Mouse (Mus musculus) lung, postnatal 10 days (tissue): ENCODE measurements around the gene Zfp87.
A peak's percentile ranks its signal among the peaks of the same experiment; 100 is the strongest.

ENCODE experiments used
- DNase-seq: peaks from one replicate; pipeline ENCODE4 v3.0.0; 2021

Zfp87 gene

GRCm38 (mm10) chr13:67525753-67526410 is at the start of gene Zfp87, which contains the start of gene Gm26965:
Zfp87 (minus strand) TSS chr13:67526177.
Gm26965 (minus strand) TSS chr13:67526151.
- peak; percentile 96 for DNase-seq

- DNase-seq, result no peak
Observed at GRCm38 (mm10) chr13:67572591-67573189, 46.7 kb upstream of the Zfp87 start.

GRCm38 (mm10) chr13:67553730-67554129 is 27.8 kb upstream of the Zfp87 start, which contains the start of gene Zfp748:
Zfp748 (minus strand) TSS chr13:67553830.
- no peak for DNase-seq

- DNase-seq, result peak; percentile 89
Observed at GRCm38 (mm10) chr13:67552505-67553346, 26.7 kb upstream of the Zfp87 start.

- no peak for DNase-seq
Observed at GRCm38 (mm10) chr13:67545941-67546340, 20.0 kb upstream of the Zfp87 start.

GRCm38 (mm10) chr13:67527049-67527730 is 1.2 kb upstream of the Zfp87 start:
- DNase-seq, result no peak

GRCm38 (mm10) chr13:67500908-67501307 is 25.1 kb downstream of the Zfp87 start:
- DNase-seq, result no peak

GRCm38 (mm10) chr13:67500084-67500719 is 25.8 kb downstream of the Zfp87 start, which contains the start of gene Zfp58:
Zfp58 (minus strand) TSS chr13:67500555.
- DNase-seq, result peak; percentile 91

- no peak for DNase-seq
Observed at GRCm38 (mm10) chr13:67495631-67496030, 30.3 kb downstream of the Zfp87 start.

- DNase-seq, result no peak
Observed at GRCm38 (mm10) chr13:67484424-67484811, 41.6 kb downstream of the Zfp87 start.

GRCm38 (mm10) chr13:67483625-67484423 is 42.2 kb downstream of the Zfp87 start, which contains the start of gene Zfp874b:
Zfp874b (minus strand) TSS chr13:67484258.
- peak; percentile 93 for DNase-seq

- DNase-seq, result no peak
Observed at GRCm38 (mm10) chr13:67481528-67481927, 44.4 kb downstream of the Zfp87 start.

- DNase-seq, result no peak
Observed at GRCm38 (mm10) chr13:67469274-67469673, 56.7 kb downstream of the Zfp87 start.
